Mouse (Mus musculus): ENCODE results near the gene Slc4a1ap.

The Slc4a1ap gene

DNA sequence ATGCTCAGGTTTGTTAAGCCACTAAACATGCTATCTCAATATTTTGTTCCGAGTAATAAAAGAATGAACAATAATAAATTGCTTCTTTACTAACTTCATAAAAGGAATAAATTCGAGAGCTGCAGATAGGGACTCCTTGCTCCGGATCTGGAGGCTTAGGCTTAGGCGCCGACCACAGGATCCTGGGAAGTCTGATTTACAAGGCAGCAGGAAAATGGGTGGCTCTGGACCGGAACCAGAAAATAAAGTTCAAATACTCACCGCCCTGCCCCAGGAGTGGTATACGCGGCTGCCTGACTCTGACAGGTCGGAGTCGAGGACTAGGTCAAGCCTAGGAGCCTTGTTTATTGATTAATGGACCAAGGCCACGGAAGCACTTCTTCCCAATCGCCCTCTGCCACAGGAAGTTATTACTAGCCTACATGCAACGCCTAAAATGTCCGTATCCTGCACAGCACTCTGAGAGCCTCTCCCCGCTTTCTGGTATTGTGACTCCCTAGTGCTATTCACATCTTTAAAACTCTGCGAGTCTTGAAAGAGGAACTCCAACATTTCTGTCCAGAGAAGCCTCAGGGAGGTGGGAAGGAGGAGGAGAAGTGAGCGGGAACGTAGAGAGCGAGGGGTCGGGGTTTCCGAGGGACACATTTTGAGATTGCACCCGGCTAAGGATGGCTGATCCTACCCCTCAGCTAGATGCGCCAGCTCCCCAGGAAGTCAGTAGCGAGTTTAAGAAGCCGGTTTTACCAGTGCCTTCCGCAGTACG is at the start of gene Slc4a1ap:
Slc4a1ap (plus strand) TSS at position 642 of the 763 bp plus-strand sequence.
- WGBS = under 1% methylated on average over 28 of the region's 28 CpGs

- 64% methylated on average over 4 of the region's 4 CpGs for WGBS
Measured at GRCm38 (mm10) chr5:31480536-31480935, 46.3 kb upstream of the Slc4a1ap start.

DNA sequence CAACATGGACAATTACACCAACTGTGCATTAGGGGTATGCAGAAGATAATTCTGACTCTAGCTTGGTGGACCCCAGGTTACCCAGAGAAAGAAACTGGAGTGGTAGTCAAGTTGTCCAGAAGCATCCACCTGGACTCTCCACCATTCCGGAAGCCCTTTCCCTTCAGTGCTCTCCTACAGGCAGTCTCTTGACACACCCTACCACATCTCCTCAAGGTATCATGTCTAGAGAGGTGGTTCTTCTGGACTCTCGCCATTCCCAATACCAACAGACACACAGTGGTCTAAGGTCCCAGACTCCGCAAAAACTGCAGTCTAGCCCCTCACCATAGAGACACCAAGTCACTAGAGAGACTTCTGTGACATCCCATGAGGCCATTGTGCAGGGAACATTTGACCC is 41.4 kb upstream of the Slc4a1ap start, which contains the start of gene 4930548H24Rik:
4930548H24Rik (plus strand) TSS at position 301 of the 400 bp plus-strand sequence.
- 100% methylated on average over 3 of the region's 3 CpGs for WGBS

DNA sequence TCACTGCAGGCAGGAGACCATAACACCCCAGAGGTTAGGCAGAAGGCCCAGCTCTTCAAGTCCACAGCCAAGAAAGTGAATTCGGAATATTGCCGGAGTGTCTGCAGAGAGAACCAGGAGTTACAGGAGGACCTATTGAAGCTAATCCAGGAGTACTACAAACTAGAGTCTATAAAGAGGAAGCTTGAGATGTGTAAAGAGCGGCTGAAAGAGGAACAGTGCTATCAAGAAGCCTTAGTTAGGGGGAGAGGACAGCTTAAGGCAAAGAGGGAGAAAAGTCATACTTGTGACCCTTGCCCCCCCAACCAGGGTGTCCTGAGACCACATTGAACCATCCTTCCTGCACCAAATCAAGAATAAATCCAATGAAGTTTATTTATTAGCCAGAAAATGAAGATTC is 38.9 kb upstream of the Slc4a1ap start:
- WGBS = 90% methylated on average over 3 of the region's 3 CpGs

DNA sequence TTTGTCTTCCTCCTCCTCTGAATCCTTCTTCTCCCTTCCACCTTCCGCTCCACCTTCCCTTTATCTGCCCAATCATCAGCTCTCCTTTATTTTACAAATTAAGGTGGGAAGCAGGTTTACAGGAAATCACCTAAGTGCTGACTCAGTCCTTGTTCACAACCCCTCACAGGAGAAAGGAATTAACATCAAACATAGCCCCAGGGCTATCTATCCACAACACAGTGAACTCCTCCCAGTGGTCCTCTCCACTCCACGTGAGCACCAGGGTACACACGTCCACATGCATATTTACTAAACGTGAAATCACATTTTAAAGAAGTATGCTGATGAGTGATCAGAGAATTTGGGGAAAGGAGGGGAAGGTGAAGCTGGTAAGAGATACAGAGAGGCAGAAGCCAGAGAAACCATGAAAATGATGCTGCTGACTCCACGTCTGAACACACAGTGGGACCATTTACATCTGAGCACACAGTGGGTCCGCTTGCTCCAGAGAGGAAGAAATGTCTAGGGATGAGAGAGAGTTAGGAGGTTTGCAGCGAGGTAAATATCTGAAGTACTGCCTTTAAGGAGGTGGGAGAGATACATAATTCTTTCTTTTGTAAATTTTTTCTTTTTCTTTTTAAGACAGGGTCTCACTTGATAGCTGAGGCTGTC is 37.6 kb upstream of the Slc4a1ap start:
- 73% methylated on average over 7 of the region's 7 CpGs for WGBS

DNA sequence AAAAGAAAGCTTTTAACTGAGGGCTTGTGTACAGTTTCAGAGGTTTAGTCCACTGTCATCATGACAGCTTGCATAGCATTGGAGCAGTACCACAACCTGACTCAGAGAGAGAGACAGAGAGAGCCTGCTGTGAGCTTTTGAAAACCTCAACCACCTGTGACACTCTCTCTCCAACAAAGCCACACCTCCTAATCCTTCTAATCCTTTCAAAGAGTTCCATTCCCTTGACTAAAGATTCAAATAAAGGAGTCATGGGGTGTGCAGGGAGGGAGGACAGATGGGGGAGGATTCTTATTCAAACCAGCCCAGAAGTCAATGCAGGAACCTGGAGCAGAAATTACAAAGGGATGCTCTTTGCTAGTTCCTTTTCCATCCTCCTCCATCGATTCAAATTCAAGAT is 34.8 kb upstream of the Slc4a1ap start:
- 37% methylated on average over 1 of the region's 1 CpGs for WGBS

GRCm38 (mm10) chr5:31494513-31495297 is 32.1 kb upstream of the Slc4a1ap start, which contains the start of gene Gpn1:
TSS of gene Gpn1 (plus strand) at chr5:31494741.
- under 1% methylated on average over 49 of the region's 49 CpGs for WGBS

GRCm38 (mm10) chr5:31504843-31505242 is 22.0 kb upstream of the Slc4a1ap start:
- 95% methylated on average over 10 of the region's 10 CpGs for WGBS

- 72% methylated on average over 1 of the region's 1 CpGs for WGBS
Measured at GRCm38 (mm10) chr5:31512481-31512880, 14.3 kb upstream of the Slc4a1ap start.

DNA sequence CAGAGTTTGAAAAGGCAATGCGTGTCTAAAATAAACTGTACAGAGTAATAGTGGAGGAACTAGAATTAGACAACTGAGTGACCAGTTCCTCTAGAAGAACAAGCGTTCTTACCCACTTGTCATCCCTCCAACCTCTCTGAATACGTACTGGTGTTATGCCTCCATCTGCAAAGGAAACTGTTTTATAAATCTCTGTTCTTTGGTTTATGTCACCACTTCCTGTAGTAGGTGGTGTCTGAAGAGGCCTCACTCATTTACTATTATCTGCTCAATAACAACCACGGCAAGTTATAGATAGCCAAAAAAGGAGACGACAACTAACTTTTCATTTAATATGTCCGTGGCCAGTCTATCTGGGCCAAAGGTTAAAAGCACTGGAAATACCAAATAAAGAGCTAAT is 6.2 kb upstream of the Slc4a1ap start:
- 90% methylated on average over 6 of the region's 6 CpGs for WGBS

DNA sequence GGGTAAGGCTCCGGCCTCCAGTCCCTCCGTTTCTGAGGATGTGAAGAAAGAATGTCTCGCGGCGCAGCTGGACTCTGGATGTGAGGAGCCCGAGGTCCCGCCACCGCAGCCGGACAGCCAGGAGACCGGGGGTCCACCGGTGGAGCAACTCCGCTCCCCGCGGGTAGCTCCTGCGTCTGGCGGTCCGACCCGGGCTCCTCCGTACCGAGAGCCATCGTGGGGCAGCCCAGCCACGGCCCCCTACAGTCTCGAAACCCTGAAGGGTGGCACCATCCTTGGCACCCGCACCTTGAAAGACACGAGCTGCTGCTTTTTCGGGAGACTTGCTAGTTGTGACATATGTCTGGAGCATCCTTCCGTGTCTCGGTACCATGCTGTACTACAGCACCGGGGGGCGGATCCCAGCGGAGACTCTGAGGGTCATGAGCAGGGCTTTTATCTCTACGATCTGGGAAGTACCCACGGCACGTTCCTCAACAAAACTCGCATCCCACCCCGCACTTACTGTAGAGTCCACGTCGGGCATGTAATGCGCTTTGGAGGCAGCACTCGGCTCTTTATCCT is 404 bp downstream of the Slc4a1ap start:
- WGBS = 3% methylated on average over 40 of the region's 40 CpGs

DNA sequence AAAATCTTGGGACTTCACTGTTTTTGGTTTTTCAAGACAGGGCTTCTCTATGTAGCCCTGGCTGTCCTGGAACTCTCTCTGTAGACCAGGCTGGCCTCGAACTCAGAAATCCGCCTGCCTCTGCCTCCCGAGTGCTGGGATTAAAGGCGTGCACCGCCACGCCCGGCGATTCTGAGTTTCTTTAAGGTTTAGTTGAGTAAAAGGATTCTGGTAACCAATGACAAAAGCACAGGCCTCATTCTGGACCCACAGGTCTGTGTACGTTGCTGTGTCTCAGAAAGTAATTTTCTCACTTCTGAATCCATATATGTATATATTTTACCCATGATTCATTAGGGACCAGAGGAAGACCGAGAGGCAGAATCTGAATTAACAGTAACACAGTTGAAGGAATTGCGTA is 912 bp downstream of the Slc4a1ap start, which contains the start of gene Supt7l:
Supt7l (minus strand) TSS at position 101 of the 400 bp plus-strand sequence.
- WGBS = 83% methylated on average over 11 of the region's 11 CpGs

DNA sequence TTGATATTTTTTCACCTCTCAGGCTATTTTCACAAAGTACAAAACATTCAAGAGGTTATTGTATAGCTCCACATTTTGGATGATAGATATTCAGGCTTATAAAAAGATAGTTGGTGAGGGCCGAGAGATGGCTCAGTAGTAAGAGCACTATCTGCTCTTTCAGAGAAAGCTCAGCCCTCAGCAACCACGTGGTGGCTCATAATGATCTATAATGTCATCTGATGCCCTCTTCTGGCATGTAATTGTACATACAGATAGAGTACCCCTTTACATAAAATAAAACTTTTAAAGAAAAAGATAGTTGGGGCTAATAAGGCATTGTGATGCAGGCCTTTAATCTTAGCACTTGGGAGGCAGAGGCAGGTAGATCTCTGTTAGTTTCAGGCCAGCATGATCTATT is 1.8 kb downstream of the Slc4a1ap start:
- 40% methylated on average over 2 of the region's 2 CpGs for WGBS

- WGBS = 93% methylated on average over 2 of the region's 2 CpGs
Measured at GRCm38 (mm10) chr5:31535228-31535627, 8.4 kb downstream of the Slc4a1ap start.

DNA sequence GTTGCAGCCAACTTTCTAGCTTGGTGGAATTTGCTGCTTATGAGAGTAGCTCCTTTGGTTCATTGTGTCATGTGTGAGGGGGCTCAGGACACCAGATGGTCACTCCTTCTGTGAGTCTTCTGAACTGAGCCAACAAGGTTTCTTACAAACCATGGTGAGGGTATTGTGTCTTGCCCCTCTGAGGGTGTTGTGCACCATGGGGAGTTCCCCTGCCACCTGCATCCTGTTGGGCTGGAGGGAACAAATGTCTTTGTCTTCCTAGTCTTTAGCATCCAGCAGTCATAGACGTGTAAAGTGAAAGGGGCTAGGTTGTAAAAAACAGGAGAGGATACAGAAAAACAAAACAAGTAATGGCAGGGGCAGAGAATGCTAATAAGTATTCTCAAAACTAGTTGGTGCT is 32.6 kb downstream of the Slc4a1ap start:
- 43% methylated on average over 1 of the region's 1 CpGs for WGBS

- WGBS = 95% methylated on average over 2 of the region's 2 CpGs
Measured at GRCm38 (mm10) chr5:31560352-31560751, 33.6 kb downstream of the Slc4a1ap start.

- WGBS = 37% methylated on average over 7 of the region's 7 CpGs
Measured at GRCm38 (mm10) chr5:31562036-31562666, 35.4 kb downstream of the Slc4a1ap start.

DNA sequence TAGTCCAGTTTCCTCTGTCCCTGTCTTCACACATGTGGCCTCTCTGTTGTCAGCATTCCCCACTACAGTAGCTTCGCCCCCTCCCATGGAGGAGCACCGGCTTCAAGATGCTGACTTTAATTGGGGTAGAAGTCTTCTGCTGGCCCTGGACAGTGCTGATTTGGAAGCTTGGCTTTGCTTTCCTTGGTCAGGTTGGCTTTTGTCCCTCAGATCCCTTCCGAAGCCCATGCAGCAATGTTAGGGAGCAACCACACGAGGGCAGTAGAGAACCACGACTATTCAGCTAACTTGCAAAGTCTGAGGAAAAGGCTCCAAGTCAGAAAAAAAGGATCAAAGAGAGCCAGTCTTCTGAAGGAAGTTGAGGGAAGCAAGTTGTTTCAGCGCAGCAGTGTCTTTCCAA is 36.7 kb downstream of the Slc4a1ap start:
- WGBS = 4% methylated on average over 6 of the region's 6 CpGs

DNA sequence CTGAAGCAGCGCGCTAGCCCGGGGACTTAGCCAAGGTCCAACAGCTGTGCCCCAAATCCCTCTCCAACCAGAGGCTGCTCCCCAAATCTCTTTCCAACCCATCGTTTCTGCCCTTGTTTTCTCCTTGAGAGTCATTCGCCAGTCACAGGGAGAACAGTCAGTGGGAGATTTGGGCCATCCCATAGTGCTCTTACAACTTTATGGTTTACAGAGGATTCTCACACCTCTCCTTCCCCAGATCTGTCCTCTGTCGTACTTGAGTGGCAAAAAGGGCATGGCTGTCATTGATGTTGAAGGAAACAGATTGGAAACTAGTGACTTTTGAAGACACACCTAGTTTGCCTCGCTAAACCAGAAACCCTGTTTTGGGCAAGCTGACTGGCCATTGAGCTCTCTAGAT is 37.1 kb downstream of the Slc4a1ap start:
- 29% methylated on average over 7 of the region's 7 CpGs for WGBS

DNA sequence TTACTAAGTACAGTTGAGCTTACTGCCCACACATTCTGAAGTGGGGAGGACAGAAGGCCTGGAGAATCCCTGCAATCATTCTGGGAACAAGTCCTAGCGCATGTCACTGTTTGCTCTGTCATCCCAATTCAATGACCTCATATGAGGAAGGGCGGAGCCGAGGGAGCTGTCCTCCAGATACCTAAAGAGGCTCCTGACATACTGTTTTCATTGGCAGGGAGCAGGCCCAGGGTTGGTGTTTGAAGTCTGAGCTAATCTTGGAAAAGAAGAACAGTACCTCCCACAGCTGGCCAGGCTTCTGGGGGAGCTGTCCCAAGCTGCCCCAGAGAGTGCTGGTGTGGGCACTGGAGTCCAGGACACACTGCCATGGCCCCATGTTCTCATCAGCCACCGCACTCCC is 38.2 kb downstream of the Slc4a1ap start:
- WGBS = 64% methylated on average over 4 of the region's 4 CpGs

DNA sequence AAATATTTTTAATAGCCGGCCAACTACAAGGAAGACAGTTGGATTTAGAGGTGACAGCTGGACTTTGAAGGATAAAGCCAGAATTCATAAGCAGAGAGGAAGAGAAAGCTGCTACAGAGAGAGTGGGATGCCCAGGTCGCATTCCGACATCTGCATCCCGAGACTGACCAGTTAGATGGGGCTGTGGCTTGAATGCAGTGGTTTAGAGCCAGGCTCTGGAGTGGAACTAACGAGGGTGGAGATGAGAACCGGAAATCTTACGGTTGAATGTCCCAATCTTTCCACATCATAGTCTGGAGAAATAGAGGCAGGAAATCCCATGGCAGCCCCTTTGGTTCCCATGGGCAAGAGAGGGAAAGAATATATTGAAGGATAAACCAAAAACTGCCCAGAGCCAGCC is 39.2 kb downstream of the Slc4a1ap start:
- 86% methylated on average over 7 of the region's 7 CpGs for WGBS

All from cerebral cortex, adult 2 months (tissue).